Mouse (Mus musculus) stomach, postnatal 0 days (tissue): ENCODE data around the gene Itm2b.

Experiments used
- CTCF ChIP-seq: IDR thresholded peaks from 2 replicates; pipeline ENCODE4 v1.5.1; 2016; ENCODE audit warnings: antibody characterized with exemption, low read depth, mild to moderate bottlenecking, moderate library complexity
- EP300 ChIP-seq: optimal IDR thresholded peaks from 2 replicates; pipeline ENCODE3; 2016; ENCODE audit warnings: antibody characterized with exemption

- TF ChIP-seq CTCF (no peak), EP300 (no peak)
Observed at GRCm38 (mm10) chr14:73381559-73381958, 3.5 kb downstream of the Itm2b start.
